Mouse (Mus musculus) kidney, postnatal 10 days (tissue): Measurements from ENCODE around the gene Cacna1g.

Experiments
- DNase-seq: peaks from one replicate; pipeline ENCODE4 v3.0.0; 2021; ENCODE audit warnings: mixed read lengths

Cacna1g gene

DNA sequence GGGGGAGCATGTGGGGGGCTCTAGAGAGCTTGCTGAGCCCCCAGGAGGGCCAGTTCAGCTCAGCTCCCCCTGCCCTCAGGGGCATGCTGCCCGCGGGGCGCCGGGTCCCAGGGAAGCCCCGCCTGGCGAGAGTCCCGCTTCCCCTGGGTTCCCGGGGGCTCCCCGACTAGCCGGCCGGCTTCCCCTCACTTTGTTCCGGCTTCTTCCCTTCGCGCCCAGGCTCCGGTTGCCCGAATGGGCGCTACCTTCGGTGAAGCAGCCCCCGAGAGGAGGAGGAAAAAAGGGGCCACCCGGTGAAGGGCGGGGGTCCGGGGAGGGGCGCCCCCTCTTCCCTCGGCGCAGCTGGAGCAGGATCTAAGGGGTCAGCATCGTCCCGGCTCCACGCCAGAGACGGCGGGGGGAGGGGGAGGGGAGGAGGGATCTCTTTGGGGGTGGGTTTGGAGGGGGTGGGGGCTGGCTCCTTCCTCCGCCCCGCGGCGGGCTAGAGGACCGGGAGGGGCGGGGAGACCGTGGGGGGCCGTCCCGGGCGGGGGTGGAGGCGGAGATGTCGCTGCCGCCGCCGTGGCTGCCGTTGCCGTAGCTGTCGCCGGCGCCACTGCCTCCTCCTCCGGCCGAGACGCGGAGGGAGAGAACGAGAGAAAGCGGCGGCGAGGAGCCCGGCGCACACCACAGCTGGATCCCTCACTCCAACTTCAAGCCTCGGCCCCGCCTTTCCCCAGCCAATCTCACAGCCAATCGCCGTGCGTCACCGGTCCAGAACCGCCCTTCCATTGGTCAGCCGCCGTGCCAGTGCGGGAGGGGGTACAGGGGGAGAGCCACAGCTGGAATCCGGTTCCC, at the start of gene Cacna1g:
Gene Cacna1g (minus strand): TSS at position 492 of the 837 bp plus-strand sequence.
- peak; percentile 93 for DNase-seq

DNA sequence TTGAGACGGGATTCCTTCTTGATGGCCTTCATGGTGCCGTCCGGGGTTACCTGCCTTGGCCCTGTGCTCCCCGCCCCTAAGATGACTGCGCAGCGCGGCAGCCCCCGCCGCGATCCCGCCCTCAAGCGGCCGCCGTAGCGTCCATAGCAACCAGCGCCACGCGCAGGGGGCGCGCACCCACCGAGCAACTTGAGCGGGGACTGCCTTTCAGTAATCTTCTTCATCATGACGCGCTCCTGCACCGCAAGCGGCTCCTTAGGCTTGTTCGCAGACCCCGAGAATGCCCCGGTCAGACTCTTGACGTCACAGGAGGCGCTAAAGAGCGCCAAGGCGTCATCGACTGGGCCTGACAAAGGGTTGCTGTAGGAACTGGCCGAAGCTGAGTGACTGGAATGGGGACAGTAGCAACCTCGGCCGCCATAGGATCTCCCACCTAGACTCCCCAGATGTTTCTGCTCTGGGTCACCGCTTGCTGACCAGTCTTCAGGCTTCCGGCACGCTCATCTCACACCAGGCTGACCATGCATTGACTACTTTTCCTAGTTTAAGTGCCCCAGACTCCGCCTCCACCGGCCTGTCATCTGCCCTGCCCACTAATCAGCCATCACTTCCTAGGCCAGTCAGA, 47.3 kb upstream of the Cacna1g start, which contains the start of gene Mycbpap:
Gene Mycbpap (minus strand): TSS at position 524 of the 625 bp plus-strand sequence.
- peak; percentile 81 for DNase-seq

DNA sequence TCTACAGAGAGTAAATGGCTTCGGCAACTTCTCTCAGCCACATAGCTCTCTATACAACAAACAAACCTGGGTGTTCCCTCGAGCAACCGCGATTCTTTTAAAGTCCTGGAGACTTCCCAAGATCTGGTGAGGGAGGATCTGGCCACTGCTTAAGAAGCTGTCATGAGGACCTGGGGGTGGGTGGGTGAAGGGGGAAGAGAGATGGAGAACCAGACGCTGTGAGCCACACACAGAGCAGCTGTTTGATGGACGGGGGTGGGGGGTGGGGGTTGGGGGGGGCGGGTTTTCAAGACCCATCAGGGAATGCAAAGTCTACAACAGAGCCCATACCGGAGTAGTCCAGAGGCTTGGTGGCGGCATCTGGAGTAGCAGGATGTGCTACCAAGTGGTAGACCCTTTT, 39.5 kb upstream of the Cacna1g start:
- no peak for DNase-seq

DNA sequence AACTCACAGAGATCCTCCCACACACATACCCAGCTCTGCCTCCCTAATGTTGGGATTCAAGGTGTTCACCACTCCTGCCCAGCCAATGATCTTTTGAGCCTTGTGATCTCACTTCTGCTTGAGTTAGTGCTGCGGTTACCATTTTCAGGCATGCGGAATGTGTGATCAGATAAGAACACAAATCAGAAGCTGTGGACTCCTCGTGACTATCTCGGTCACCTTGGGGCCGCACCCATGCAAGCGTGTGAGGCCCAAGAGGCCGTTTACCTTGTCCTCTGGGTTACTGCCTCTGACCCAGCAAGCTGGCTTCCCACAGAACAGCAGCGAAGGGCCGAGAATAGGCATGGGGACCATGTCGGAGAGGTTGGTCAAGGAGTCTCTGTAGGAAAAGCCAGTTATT, 35.0 kb upstream of the Cacna1g start:
- no peak for DNase-seq

DNA sequence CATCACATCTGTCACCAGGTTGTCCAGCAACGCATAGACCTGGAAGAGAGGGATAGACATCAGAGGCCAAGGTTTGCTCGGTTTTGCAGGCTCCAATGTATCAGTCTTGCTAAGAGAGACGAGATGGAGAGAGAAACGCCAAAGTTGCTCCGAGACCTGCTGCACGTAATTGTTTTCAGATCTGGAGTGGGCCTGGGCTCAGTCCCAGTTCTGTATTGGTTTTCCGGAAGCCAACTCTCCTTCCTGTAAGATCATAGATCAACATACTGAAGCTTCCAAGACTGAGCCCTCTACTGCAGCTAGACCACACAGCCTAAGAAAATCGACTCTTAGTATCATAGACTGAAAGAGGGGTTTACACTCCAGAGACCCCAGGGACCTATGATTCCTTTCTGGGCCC, 27.5 kb upstream of the Cacna1g start:
- DNase-seq: no peak

DNA sequence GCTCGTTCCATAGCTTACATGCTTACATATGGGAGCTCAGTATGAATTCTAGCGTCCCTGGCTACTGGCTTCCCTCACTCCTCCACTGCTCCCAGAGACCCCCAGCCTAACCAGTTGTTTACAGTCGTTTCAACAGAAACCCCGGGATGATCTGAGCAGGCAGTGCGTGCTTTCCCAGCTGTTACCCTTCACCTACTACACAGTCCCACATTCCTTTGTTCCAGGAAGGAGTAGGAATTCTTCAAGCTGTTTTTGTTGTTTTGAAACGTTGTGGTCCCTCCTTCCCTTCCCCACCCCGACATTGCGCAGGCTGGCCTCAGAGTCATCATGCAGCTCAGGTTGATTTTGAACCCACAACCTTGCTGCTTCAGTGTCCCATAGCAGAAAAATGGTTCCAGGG, 26.4 kb upstream of the Cacna1g start:
- DNase-seq: no peak

DNA sequence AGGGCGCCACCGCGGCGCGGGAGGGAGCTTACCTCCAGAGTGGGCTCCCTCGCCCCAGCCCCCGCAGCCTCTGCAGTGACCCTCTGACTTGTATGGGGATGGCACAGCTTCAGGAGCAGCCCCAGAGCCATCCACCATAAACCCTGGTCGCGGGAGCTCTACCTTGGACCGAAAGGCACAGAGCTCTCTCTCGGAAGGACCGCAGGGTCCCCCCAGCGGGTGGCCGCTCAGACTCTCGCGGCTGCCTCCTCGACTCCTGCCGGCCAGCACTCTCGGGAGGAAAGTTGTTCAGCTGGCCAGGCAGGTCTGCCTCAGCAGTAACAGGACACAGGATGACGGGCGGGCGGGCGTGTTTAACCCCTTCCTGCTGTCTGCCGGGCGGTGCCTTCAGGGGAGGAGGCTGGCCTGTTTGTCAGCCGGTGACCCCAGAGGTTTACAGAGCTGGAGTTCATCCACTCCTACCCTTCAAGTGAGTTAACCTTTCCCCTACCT, 25.7 kb upstream of the Cacna1g start, which contains the start of gene Epn3:
Gene Epn3 (minus strand): TSS at position 314 of the 492 bp plus-strand sequence.
- peak; percentile 79 for DNase-seq

DNA sequence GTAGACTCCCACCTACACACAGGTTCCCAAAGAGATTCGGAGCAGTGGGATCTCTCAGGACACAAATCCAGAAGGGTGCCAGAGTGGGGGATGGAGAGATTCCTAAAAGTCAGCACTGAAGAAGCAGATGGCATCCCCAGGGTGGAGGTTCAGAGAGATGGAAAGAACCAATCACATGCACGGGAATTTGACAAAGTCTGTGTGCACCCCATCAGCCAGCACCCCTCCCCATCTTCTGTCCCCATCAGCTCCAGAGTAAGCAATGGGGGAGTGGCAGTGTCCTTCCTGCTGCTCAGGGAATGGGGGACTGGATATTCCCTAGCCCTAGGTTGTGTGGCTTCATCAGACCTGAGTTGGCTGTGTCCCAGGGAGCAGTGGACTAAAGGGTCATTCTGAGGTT, 25.0 kb upstream of the Cacna1g start:
- no peak for DNase-seq

DNA sequence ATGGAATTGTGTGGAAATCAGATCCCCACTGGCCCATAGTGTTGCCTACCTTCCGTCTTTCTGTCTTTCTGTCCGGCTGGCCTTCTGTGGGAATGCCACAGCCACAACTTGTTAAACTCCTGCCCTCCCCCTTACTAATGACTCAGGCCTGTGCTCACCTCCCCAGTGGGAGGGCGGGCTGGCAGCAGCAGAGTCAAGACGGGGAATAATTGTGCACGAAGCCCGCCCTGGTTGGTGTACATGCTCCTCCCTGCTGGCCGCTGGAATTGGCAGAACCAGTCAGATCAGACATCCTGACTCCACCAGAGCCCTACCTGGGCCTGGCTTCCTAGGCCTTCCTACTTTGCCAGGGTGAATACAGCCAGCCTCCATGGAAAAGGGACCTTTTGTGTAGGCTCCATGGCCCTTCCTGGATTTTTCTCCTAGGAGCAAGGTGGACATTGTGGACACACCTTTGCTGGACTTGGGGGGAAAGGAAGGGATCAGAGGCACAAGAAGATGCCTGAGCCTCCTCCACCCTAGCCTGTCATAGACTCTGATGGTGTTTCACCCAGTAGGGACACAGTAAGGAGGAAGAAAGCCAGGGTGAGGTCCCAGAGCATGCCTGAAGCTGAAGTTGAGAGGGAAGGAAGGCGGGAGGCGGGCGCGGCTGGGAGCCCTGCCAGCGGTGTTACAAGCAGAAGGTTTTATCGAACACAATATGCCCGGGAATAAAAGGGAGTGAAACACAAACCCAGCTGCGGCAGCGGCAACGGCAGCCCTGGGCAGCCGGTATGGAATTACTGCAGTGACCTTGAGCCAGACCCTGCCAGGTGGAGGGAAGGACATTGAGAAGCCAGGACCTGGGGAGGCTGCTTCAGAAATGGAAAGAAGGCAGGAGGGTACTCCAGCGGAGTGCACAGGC, 24.3 kb upstream of the Cacna1g start:
- DNase-seq: peak; percentile 78

DNA sequence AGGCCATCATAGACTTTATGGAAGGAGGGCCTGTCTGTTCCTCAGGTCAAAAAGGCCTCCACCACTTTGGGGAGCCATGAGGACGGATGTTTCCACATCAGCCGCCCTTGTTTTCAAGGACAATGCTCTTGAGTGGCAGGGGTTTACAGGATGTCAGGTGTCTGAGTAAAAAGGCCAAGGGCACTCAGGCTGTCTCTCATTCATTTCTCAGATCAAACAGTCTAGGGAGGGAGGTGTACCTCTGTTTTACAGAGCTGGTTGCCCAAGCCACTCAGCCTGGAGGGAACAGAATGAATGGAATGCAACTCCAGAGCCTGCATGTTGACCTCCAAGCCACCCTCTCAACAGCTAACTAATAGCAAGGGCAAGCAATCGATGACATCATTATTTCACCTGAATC, 21.4 kb upstream of the Cacna1g start:
- no peak for DNase-seq

DNA sequence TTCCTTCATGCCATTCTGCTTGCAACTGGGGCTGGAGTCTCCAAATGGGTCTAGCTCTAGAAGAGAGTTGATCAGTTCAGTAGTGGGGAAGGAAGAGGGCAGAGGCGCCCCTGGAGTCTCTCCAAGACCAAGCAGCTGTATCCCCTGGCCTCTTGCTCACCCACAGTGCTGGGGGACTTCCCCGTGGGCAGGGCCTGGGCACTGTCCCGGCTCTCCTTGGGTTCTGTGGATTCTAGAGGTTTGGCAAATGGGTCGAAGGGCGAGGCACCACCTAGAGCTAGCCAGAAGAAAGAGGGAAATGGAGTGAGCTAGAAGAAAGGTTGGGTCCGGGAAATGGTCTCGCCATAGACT, 17.7 kb upstream of the Cacna1g start:
- no peak for DNase-seq

DNA sequence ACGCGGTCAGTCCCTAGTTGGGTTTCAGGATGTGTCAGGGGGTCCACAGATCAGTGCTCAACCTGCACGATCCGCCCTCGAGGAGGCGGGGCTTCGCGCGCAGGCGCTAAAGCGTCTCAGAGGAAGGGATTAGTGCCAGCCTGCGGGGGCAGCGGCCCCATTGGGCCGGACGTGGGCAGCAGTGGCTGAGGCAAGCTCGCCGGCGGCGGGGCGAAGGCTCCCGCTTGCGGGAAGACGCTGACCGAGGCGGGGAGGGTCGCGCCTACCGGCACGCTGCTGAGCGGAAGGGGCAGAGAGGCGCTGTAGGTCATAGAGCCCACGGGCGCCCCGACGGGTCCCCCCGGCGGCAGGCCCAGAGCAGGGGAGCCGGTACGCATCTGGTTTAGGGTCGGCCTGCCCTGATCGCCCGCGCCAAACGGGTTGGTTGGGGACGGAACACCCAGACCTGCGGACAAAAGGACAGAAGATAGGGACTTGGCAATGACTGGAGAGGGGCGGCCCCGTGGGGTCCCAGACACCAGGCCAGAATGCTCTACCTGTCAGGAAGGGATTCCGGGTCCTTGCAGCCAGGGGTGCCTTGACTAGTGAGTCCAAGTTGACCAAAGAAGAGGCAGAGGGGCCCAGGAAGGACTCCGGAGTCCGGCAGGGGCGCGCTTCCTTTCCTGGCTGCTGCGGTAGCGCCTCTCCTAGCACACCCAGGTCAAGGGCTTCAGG, 17.2 kb upstream of the Cacna1g start:
- DNase-seq: peak; percentile 75

DNA sequence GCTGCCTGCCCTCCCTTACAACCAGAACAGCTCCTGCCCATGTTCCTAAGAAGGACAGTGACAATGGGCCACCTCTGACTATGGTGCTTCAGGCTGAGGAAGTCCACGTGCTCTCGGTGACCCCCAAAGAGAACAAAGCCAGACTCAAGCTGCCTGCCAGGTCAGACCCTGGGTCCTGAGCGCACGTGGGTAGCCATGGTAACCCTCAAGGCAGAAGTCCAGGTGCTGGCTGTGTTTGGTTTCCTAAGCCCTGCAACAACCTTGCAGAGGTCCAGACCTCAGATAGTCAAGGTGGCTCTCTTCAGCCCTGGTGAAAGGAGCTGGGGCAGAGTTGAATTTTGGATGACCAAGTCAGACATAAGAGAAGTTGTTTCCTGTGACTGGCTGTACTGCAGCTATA, 15.7 kb upstream of the Cacna1g start:
- no peak for DNase-seq

DNA sequence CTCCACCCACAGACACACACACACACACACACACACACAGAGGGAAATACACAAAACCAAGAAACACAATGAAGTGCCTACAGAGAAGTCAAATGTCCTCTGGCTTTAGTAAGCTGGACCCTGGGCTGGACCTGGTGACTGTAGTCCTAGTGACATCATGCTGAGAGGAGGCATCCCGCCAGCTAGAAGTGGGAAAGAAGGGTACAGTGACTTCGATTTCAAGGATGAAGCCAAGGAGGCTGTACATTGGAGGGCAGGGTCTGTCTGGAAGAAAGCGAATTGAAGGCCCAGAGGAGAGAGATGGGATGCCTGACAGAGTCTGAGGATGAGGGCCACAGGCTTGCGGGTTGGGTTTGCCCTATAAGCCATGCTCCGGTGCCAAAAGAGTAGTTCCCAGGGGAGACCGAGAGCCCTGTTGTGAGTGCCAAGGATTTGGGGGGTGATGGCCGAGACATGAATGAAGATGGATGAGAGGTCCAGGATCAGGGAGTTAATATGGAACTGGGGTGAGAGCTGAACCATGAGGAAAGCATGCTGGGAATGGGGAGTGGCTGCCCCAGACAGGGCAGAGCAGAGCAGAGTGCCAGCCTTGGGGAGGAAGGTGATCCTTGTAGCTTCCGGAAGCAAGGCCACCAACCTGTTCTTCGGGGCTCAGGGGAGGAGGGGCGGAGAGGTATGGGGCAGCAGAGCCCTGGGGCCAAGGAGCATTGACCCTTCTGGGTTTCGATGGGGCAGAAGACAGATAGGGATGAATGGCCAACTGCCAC, 15.0 kb upstream of the Cacna1g start:
- DNase-seq: no peak

DNA sequence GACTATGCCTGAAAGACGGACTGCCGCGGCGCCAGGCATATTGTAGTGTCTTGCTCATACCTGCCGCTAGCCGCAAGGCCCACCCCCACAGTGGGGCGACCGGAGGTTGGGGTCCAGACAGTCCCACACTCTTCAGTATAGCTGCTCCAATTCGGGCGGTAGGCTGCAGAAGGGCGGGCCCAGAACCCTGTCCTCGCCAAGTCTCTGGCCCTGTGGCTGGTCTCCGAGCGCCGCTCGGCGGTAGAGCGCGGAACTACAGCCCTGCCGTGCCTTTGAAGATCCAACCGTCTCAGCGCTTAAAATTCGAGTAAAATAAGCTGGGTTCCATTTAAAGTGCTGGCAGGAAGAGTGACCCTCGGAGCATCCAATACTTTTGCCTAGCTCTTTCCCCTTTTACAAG, 12.0 kb upstream of the Cacna1g start, which contains the start of gene Spata20:
Gene Spata20 (minus strand): TSS at position 179 of the 400 bp plus-strand sequence.
- DNase-seq: peak; percentile 93

DNA sequence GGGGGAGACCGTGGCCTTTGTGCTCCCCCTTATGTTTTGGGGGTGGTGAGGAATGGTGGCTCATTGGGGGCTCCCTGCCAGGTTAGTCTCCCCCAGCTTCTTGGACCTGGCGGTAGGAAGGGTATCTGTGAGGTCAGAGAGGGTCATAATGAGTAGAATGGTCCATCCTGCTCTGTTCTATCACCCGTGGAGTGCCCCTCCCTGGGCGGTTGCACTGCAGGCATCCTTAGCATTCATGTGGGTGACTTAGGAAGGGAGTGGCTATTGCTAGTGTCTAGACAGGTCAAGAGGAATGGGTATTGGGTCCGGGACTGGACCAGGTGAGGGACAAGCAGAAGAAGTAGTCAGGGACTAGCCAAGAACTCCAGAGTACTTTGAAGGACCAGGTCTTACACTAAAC, 11.2 kb upstream of the Cacna1g start:
- no peak for DNase-seq

DNA sequence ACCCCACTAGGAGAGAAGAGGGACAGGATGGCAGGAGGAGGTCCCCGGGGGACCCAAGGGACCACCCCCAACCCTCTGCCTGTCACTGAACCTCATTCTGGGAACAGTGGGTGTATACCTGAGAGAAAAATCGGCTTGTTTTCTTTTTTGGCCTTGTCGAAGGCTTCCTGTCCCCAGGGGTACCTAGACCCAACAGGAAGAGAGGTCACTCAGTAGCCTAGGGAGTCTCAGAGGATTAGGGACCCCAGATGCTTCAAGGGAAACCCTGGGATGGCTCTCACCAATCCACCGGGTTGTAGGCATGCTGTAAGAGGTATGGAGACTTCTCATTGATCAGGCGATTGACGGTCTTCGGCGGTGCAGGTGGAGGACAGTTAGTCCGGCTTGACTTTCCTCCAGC, 10.6 kb upstream of the Cacna1g start:
- DNase-seq: no peak

DNA sequence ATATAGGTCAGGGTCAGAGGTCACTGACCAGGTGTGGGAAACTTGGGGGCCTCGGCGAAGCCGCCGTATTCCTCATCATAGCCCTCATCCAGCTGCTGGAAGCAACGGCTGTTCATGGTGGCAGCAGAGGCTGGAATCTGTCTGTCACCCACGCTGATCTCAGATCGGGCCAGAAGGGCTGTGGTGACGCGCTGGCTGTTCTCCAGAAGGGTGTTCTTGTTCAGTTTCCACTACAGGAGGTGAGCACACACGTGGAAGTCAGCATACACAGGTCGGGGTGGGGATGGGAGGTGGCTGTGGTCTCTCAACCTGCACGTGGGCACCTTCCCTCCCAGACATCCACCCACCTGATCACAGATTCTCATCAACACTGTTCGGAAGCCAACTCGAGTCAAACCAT, 9.9 kb upstream of the Cacna1g start:
- DNase-seq: no peak

DNA sequence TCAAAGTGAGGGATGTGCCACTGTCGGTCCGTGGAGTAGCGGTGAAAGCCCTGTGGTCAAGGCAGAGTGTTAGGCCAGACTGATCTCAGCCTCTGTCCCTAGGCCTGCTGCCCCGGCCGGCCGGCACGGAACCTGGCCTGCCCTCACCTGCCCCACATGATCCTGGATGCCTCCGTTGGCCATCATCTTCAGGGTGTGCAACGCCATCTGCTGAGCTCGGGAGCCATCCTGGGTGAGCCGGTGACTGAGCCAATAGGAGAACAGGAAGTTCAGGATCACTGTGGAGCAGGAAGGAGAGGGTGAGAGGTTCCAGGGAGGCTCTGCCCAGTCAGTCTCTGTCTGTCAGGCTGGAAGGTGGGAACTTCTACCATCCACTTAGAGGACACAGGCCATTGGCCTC, 9.4 kb upstream of the Cacna1g start:
- no peak for DNase-seq

DNA sequence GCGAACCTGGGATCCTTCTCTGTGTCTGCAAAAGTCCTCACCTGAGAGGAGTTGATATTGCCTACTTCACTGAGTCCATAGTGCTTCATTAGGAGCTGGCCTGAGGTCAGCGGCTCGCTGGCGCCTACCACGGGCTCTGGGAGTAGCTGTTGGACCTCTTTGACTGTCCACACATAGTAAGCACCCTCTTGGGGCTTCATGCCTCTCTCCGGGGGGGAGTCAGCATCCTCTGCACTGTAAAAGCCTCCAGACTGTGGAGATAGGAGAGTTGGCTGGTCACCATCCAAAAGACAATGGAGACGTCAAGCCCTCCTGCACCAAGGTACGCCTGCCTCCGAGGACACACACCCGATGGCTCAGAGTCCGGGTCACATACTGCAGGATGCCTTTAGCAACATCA, 8.7 kb upstream of the Cacna1g start:
- no peak for DNase-seq

DNA sequence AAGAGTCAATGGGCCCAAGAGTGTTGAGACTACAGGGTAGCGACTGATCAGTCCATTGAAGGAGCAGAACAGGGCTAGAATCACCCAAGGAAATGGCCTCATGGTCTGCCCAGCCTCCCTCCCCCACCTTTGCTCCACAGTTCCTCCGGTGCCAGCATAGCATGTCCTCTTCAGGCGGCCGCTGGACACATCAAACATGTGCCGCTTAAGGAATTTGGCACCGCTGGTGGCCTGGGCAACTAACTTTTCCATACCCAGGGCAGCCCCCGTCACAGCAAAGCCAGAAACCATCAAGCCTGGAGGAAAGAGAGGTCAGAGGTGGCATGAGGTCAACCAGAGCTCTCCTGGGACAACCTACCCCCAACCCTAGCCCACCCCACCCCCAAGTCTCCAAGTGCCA, 8.0 kb upstream of the Cacna1g start:
- DNase-seq: no peak

DNA sequence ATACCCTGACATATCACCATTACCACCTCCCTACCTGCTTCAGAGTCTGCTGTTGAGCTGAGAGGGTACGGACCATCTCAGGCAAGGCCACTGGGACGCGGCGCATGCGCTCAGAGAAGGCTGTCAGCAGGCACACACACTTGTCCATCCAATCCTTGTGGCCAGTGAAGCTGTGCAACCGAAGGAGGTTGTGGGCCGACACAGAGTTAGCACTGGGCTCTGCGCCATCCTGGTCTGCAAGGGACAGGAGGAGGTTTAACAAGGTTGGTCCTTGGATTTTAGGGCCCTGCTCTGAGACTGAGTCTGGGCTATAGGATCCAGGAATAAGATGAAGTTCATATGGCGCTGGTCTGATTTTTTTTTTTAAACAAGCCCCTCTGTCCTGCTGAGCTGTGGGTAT, 6.4 kb upstream of the Cacna1g start:
- no peak for DNase-seq
